Mouse (Mus musculus): ENCODE measurements around the gene Gstm2. TPM values are rescaled to one million over a fixed set of nuclear protein-coding genes. Genes with fewer than 3 reads are reported as not detected.
A peak's percentile ranks its signal among the peaks of the same experiment; 100 is the strongest.
"Not testable (repeated sequence)": the region's sequence is repeated elsewhere in the genome, so short reads cannot be mapped to it uniquely, and the experiment has no call there.

Gene Gstm2
- 207 and 212 TPM in 2 replicates for polyA plus RNA-seq (2015; fragmentation: Nextera tagmentation; extraction: Ambion mirVana)

GRCm38 (mm10) chr3:107986041-107986562 is at the start of gene Gstm2:
Gstm2 (minus strand) TSS chr3:107986453.
- Histone ChIP-seq H3K4me2 (ENCODE audit: low read depth, low read length) (peak within 1 kb of the TSS; percentile 44), H3K4me3 (ENCODE audit: low read length) (peak within 1 kb of the TSS; percentile 41), H3K4me1 (ENCODE audit: control insufficient read depth, insufficient read depth, low read length) (peaks cover 13% of the 10 kb centered on the region), H3K9me3 (ENCODE audit: control insufficient read depth, low read length) (no peaks in the 10 kb centered on the region), H3K9ac (ENCODE audit: low read depth, low read length) (peak within 1 kb of the TSS; percentile 58), H3K36me3 (ENCODE audit: control insufficient read depth, insufficient read depth, low read length) (no peaks in the 10 kb centered on the region), H3K27ac (ENCODE audit: low read length) (peak within 1 kb of the TSS; percentile 76), H3K27me3 (replicated peaks; ENCODE audit: control insufficient read depth, insufficient read depth, low read length) (no peaks in the 10 kb centered on the region)
- ATAC-seq, result peak; percentile 98
- 21% methylated on average over 8 of the region's 8 CpGs for WGBS

GRCm38 (mm10) chr3:108033156-108033555 is 46.9 kb upstream of the Gstm2 start:
- Histone ChIP-seq H3K4me3 (ENCODE audit: low read length) (no peak overlapping the region), H3K27me3 (replicated peaks; ENCODE audit: control insufficient read depth, insufficient read depth, low read length) (no peaks in the 10 kb centered on the region), H3K9ac (ENCODE audit: low read depth, low read length) (no peak overlapping the region), H3K9me3 (ENCODE audit: control insufficient read depth, low read length) (0 out of 2 replicates have a peak, but pooled peaks cover 3% of the 10 kb centered on the region), H3K36me3 (ENCODE audit: control insufficient read depth, insufficient read depth, low read length) (no peaks in the 10 kb centered on the region), H3K4me1 (ENCODE audit: control insufficient read depth, insufficient read depth, low read length) (peaks cover 4% of the 10 kb centered on the region; the same call in 1 of the 2 replicates), H3K4me2 (ENCODE audit: low read depth, low read length) (no peak overlapping the region), H3K27ac (ENCODE audit: low read length) (no peak overlapping the region)
- WGBS, result 54% methylated on average over 5 of the region's 5 CpGs
- ATAC-seq, result no peak

GRCm38 (mm10) chr3:108032113-108032512 is 45.9 kb upstream of the Gstm2 start:
- Histone ChIP-seq H3K4me1 (ENCODE audit: control insufficient read depth, insufficient read depth, low read length) (peaks cover 8% of the 10 kb centered on the region; the same call in 1 of the 2 replicates), H3K4me2 (ENCODE audit: low read depth, low read length) (no peak overlapping the region)

GRCm38 (mm10) chr3:108028641-108029365 is 42.5 kb upstream of the Gstm2 start:
- no peak overlapping the region for H3K27ac ChIP-seq (ENCODE audit: low read length)
- H3K4me2 ChIP-seq (ENCODE audit: low read depth, low read length), result no peak overlapping the region
- H3K27me3 ChIP-seq (replicated peaks; ENCODE audit: control insufficient read depth, insufficient read depth, low read length), result no peaks in the 10 kb centered on the region
- H3K36me3 ChIP-seq (ENCODE audit: control insufficient read depth, insufficient read depth, low read length), result no peaks in the 10 kb centered on the region
- no peak overlapping the region for H3K4me3 ChIP-seq (ENCODE audit: low read length)
- H3K4me1 ChIP-seq (ENCODE audit: control insufficient read depth, insufficient read depth, low read length), result peaks cover 8% of the 10 kb centered on the region; the same call in 1 of the 2 replicates
- ATAC-seq, result peak; percentile 4; the same call in 1 of the 2 replicates
- no peak overlapping the region for H3K9ac ChIP-seq (ENCODE audit: low read depth, low read length)
- H3K9me3 ChIP-seq (ENCODE audit: control insufficient read depth, low read length), result no peaks in the 10 kb centered on the region
- WGBS, result 81% methylated on average over 4 of the region's 4 CpGs

More at GRCm38 (mm10) chr3:108032113-108032512, 45.9 kb upstream of the Gstm2 start:
- no peak for ATAC-seq
- 0 out of 2 replicates have a peak, but pooled peaks cover 3% of the 10 kb centered on the region for H3K9me3 ChIP-seq (ENCODE audit: control insufficient read depth, low read length)
- H3K36me3 ChIP-seq (ENCODE audit: control insufficient read depth, insufficient read depth, low read length), result no peaks in the 10 kb centered on the region
- H3K4me3 ChIP-seq (ENCODE audit: low read length), result no peak overlapping the region
- H3K9ac ChIP-seq (ENCODE audit: low read depth, low read length), result no peak overlapping the region
- no peaks in the 10 kb centered on the region for H3K27me3 ChIP-seq (replicated peaks; ENCODE audit: control insufficient read depth, insufficient read depth, low read length)
- no peak overlapping the region for H3K27ac ChIP-seq (ENCODE audit: low read length)

GRCm38 (mm10) chr3:108026597-108026996 is 40.3 kb upstream of the Gstm2 start:
- Histone ChIP-seq H3K9ac (ENCODE audit: low read depth, low read length) (no peak overlapping the region), H3K4me1 (ENCODE audit: control insufficient read depth, insufficient read depth, low read length) (peaks cover 20% of the 10 kb centered on the region; the same call in 1 of the 2 replicates), H3K4me2 (ENCODE audit: low read depth, low read length) (no peak overlapping the region), H3K36me3 (ENCODE audit: control insufficient read depth, insufficient read depth, low read length) (no peaks in the 10 kb centered on the region), H3K9me3 (ENCODE audit: control insufficient read depth, low read length) (no peaks in the 10 kb centered on the region), H3K27ac (ENCODE audit: low read length) (peak overlapping the region; percentile 75), H3K4me3 (ENCODE audit: low read length) (no peak overlapping the region), H3K27me3 (replicated peaks; ENCODE audit: control insufficient read depth, insufficient read depth, low read length) (no peaks in the 10 kb centered on the region)
- ATAC-seq, result peak; percentile 50
- WGBS, result 74% methylated on average over 1 of the region's 1 CpGs

GRCm38 (mm10) chr3:108026049-108026448 is 39.8 kb upstream of the Gstm2 start:
- Histone ChIP-seq H3K9me3 (ENCODE audit: control insufficient read depth, low read length) (no peaks in the 10 kb centered on the region), H3K27ac (ENCODE audit: low read length) (peak overlapping the region; percentile 81), H3K36me3 (ENCODE audit: control insufficient read depth, insufficient read depth, low read length) (no peaks in the 10 kb centered on the region), H3K27me3 (replicated peaks; ENCODE audit: control insufficient read depth, insufficient read depth, low read length) (no peaks in the 10 kb centered on the region), H3K9ac (ENCODE audit: low read depth, low read length) (no peak overlapping the region), H3K4me3 (ENCODE audit: low read length) (no peak overlapping the region), H3K4me2 (ENCODE audit: low read depth, low read length) (no peak overlapping the region), H3K4me1 (ENCODE audit: control insufficient read depth, insufficient read depth, low read length) (peaks cover 20% of the 10 kb centered on the region; the same call in 1 of the 2 replicates)
- ATAC-seq, result peak; percentile 77
- WGBS, result 44% methylated on average over 5 of the region's 5 CpGs

GRCm38 (mm10) chr3:108025318-108025717 is 39.1 kb upstream of the Gstm2 start:
- peak; percentile 68 for ATAC-seq
- H3K27ac ChIP-seq (ENCODE audit: low read length), result peak overlapping the region; percentile 81
- no peak overlapping the region for H3K4me3 ChIP-seq (ENCODE audit: low read length)
- no peak overlapping the region for H3K4me2 ChIP-seq (ENCODE audit: low read depth, low read length)
- no peaks in the 10 kb centered on the region for H3K27me3 ChIP-seq (replicated peaks; ENCODE audit: control insufficient read depth, insufficient read depth, low read length)
- WGBS, result 39% methylated on average over 4 of the region's 4 CpGs
- H3K4me1 ChIP-seq (ENCODE audit: control insufficient read depth, insufficient read depth, low read length), result peaks cover 20% of the 10 kb centered on the region; the same call in 1 of the 2 replicates
- peak overlapping the region; percentile 56 for H3K9ac ChIP-seq (ENCODE audit: low read depth, low read length)
- H3K9me3 ChIP-seq (ENCODE audit: control insufficient read depth, low read length), result no peaks in the 10 kb centered on the region
- no peaks in the 10 kb centered on the region for H3K36me3 ChIP-seq (ENCODE audit: control insufficient read depth, insufficient read depth, low read length)

GRCm38 (mm10) chr3:108022650-108023049 is 36.4 kb upstream of the Gstm2 start:
- H3K4me1 ChIP-seq (ENCODE audit: control insufficient read depth, insufficient read depth, low read length), result peaks cover 19% of the 10 kb centered on the region
- no peak for ATAC-seq
- H3K4me3 ChIP-seq (ENCODE audit: low read length), result no peak overlapping the region
- H3K27me3 ChIP-seq (replicated peaks; ENCODE audit: control insufficient read depth, insufficient read depth, low read length), result no peaks in the 10 kb centered on the region
- H3K36me3 ChIP-seq (ENCODE audit: control insufficient read depth, insufficient read depth, low read length), result no peaks in the 10 kb centered on the region
- 0 out of 2 replicates have a peak overlapping the region, but pooled peaks have one; percentile 37 for H3K27ac ChIP-seq (ENCODE audit: low read length)
- H3K9me3 ChIP-seq (ENCODE audit: control insufficient read depth, low read length), result no peaks in the 10 kb centered on the region
- H3K4me2 ChIP-seq (ENCODE audit: low read depth, low read length), result no peak overlapping the region
- WGBS, result 54% methylated on average over 6 of the region's 6 CpGs
- no peak overlapping the region for H3K9ac ChIP-seq (ENCODE audit: low read depth, low read length)

- H3K36me3 ChIP-seq (ENCODE audit: control insufficient read depth, insufficient read depth, low read length); H3K27ac ChIP-seq (ENCODE audit: low read length); H3K9ac ChIP-seq (ENCODE audit: low read depth, low read length); H3K27me3 ChIP-seq (replicated peaks; ENCODE audit: control insufficient read depth, insufficient read depth, low read length); H3K4me2 ChIP-seq (ENCODE audit: low read depth, low read length); H3K9me3 ChIP-seq (ENCODE audit: control insufficient read depth, low read length); H3K4me3 ChIP-seq (ENCODE audit: low read length); ATAC-seq: not testable (repeated sequence)
- WGBS, result 70% methylated on average over 11 of the region's 11 CpGs
- peaks cover 27% of the 10 kb centered on the region for H3K4me1 ChIP-seq (ENCODE audit: control insufficient read depth, insufficient read depth, low read length)
Measured at GRCm38 (mm10) chr3:108020351-108021022, 34.2 kb upstream of the Gstm2 start.
